Mouse (Mus musculus): Measurements from ENCODE around the gene Bco2.

The Bco2 gene

GRCm38 (mm10) chr9:50554241-50555093 lies 514 bp downstream of the Bco2 start, which contains the start of gene Il18:
TSS of gene Il18 (plus strand) at chr9:50554827.
- peak; percentile 67 for DNase-seq

- no peak for DNase-seq
These were observed 1.4 kb downstream of the Bco2 start for GRCm38 (mm10) chr9:50553547-50553946.

- DNase-seq: no peak
These were observed 2.8 kb downstream of the Bco2 start for GRCm38 (mm10) chr9:50552206-50552605.

DNA sequence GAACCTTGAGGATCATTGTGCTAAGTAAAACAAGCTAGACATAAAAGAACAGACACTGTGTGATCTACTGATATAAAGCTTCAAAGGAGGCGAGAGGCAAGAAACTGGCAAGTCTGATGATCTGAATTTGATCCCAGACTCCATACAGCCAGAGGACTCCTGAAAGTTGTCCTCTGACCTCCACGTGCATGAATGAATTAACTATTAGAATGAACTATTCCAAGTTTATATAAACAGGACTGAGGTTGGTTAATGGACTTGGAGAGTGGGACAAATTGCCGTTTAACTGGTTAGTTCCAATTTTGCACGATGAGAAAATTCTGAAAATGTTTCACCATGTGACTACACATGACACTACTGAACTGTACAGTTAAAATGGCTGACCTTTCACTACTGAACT lies 6.0 kb downstream of the Bco2 start:
- DNase-seq: no peak

- DNase-seq: no peak
These were observed 7.0 kb downstream of the Bco2 start for GRCm38 (mm10) chr9:50547859-50548478.

DNA sequence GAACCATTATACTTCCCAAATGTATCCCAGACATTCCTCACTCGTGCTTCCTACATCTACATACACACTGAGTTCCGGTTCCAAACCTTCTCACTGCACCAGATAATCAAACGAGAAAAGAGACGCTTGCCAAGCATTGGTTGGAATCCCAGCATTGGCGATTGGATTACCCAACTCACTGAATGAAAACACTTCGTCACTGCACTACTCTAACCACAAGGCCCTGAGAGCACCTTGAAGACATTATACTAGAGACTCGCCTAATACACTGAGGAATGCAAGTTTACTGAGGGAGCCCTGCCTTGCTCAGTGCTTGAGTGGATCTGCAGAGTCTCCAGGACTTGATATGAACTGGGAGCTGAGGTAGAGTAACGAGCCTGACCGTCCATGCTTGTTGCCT lies 12.6 kb downstream of the Bco2 start:
- DNase-seq: no peak

DNA sequence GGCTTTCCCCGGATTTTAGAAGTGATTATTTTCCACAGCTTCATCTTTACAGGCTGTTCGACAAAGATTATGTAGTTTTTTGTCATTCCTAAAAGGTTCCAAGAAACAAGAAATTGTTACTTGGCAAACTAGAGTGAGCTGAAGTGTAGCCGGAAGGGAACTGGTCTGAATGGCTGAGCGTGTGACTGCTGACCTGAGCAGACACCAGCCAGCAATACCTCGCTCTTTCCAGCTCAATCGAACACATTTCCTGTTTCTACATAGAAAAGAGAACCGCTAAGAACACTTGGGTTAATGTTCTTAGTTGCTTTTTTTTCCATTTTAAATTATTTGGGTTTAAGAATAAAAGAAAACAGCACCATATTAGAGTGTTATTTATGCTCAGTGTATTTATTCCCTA lies 14.8 kb downstream of the Bco2 start:
- DNase-seq: no peak

DNA sequence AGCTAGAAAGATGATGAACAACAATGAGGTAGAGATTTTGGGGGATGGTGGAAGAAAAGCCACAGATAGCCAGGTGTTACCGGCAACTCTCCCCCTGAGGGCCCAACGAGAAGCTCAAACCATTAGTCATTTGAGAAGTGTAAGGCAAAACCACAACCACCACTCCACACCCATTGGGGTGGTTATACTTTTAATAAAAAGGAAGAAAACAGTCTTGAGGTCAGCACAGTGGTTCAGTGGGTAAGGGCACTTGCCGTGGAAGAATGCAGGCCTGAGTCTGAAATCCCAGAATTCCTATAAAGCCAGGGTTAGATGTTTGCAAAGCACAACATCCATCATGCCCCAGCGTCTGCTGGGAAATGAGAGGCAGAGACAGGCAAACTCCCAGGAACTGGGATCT lies 17.7 kb downstream of the Bco2 start:
- no peak for DNase-seq

DNA sequence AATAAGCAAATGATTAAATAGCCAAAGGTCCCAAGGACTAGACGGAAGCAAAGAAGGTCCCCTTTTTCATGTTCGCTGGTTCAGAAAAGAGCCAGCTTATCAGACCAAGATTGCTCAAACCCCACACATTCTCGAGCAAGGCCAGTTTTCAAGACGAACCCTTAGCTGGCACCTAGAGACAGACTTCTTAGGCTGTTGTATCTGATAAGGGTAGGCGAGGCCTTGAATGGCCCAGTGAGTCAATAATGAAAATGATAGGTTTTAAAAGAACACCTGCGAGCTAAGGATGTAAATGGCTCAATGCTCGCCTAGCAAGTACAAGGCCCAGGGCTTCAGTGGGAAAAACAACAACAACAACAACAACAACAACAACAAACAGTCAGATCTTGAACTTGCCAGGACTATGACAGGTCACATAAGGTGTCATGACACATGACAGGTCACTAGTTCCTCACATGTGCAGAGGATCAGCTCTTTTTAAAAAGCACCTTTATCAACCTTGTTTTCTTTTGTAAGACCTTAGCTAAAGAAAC lies 18.3 kb downstream of the Bco2 start:
- DNase-seq: no peak

- no peak for DNase-seq
These were observed 19.1 kb downstream of the Bco2 start for GRCm38 (mm10) chr9:50535930-50536329.

GRCm38 (mm10) chr9:50533791-50534190 lies 21.2 kb downstream of the Bco2 start:
- no peak for DNase-seq

DNA sequence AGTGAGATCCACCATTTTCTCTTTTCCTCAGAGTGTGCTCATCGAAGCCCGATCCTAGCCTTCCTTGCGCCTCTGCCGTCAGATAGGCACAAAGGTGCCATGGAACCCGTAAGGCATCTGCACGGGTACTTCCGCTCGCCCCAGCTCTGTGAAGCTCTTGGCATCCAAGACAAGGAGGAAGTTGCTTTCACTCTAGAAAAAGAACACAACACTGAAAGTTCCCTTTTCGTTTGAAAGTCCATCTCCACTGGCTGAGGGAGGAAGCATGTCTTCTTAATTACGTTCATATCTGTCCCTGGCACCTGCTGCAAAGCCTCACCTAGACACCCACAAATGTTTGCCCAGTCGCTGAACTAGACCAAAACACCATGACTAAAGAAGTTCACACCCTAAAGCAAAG lies 21.7 kb downstream of the Bco2 start:
- DNase-seq: no peak

DNA sequence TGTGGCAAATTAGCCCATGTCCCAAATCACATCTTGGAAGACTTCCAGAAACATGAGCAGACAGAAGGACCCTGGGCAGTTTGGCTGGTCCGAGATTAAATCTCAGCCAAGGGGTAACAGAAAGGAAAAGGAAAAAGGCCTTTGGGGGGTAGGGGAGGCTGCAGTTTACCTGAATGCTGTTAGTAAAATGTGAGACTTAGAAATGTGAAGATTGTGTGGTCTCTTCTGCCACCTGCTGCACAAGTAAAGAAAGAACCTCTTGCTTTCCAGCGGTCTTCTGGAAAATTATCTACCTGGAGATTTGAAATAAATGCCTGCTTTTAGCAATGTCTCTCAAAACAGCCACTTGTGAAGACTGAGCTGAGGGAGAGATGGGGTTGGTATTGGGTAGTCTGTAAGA lies 24.1 kb downstream of the Bco2 start:
- peak; percentile 21 for DNase-seq

DNA sequence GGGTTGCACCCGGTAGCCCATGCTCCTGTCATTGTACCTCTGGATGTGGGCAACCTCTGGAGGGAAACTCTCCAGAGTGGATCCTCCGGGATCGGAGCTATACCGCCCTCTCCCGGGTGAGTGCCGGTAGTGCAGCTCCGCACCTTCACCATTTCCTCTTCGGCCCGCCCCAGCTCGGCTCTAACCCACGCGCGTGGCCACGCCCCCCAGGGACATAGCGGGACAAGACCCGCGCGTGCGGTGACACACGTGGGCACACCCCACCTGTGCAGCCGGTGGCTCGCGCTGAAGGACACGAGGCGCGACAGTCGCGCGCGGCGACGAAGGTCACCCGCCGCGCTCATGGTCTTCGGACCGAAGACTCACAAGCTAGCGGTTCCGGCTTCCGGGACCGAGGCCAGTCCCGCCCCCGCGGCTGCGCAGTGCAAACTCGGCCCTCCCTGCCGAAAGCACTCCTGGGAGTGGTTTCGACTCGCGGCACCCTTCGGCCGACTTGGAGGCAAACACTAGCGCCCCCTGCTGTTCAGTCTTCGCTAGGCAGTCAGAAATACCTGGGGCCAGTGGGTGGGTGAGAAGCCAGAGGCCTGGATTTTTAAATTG lies 26.6 kb downstream of the Bco2 start, which contains the start of gene Pts:
Pts (minus strand) TSS at position 432 of the 600 bp plus-strand sequence.
- DNase-seq: peak; percentile 100

DNA sequence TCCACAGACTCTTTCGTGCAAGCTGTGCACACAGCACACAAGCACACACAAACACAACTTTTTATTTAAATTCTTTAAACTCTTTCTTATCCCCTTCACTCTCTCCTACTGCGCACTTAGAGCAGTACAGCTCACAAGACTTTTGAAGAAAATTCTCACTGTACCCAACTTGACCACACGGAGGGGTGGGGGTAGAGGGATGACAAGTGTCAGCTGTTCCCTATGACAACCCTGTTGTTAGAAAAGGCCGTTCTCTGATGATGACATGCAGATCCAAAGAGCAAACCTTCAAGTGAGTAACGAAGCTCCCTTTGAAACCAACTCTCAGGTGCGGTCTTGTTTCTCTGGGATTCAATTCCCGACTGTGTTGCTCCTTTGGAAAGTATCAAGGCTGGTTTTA lies 27.1 kb downstream of the Bco2 start:
- no peak for DNase-seq

DNA sequence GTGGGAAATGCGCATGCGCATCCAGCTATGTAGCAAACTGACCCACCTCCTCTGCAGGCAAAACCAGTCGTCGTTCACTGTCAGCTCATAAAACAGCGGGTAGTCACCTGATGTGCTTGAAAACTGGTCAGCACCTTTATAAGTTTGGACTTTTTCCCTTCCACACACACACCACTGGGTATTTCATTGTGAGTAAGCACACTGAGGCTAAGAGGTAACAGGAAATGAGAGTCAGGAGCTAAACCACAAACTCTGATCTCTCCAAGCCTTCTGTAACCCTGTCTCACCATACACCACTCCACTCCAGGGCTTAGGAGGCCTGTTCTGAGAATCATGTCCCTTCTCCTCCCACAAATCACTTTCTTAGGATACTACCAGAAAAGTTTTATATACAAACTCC lies 29.4 kb downstream of the Bco2 start:
- no peak for DNase-seq

- DNase-seq: no peak
These were observed 30.0 kb downstream of the Bco2 start for GRCm38 (mm10) chr9:50524936-50525335.

DNA sequence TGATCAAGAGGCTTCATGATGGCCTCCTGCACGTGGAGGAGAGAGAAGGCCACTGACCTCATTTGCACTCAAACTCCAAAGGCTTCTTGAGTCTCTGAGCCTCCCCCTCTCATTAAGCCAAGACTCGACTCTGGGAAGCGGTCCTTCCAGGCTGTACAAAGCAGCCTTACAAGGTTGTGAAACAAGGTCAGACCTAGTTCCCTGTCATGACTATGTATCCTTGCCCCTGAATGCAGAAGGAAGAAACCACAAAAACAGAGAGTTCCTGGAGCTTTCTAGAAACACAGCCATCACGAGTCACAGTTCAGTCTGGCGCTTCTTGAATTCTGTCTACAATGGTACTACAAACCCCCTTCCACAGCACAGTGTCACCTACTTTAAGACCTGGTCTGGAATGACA lies 32.4 kb downstream of the Bco2 start:
- DNase-seq: no peak

- no peak for DNase-seq
These were observed 33.4 kb downstream of the Bco2 start for GRCm38 (mm10) chr9:50521562-50521961.

DNA sequence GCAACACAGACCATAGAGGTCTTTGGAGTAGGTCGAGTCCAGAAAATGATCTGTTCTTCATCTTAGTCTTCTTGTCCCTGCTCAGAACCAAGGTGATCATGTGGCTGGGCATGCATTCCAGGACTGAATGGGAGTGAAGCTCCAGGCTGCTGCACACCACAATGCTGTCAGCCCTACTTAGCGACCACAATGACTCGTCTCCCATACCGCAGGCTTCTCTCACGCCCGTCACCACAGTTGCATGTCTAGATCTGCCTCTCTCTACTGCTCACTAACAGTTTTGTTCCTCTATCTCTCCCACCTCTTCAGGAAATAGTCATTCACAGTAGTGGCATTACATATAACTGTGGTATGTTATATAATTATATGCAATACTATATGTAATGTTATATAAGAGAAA lies 34.2 kb downstream of the Bco2 start:
- no peak for DNase-seq

DNA sequence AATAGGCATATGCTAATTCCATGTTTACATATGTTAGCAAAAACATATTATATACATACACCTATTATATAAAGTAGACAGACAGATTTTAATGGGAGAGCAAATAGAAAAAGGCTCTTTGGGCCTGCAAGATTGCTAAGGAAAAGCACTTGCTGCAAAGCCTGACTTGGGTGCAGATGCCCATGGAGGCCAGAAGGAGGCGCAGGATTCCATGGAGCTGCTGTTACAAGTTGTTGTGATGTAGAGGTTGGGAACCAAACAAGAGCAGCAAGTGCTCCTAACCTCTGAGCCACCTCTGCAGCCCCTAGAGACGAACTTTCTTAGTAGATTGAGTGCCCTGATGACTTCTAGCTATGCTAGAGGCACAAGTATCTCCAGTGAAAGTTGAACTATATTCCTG lies 36.2 kb downstream of the Bco2 start:
- DNase-seq: peak; percentile 45

DNA sequence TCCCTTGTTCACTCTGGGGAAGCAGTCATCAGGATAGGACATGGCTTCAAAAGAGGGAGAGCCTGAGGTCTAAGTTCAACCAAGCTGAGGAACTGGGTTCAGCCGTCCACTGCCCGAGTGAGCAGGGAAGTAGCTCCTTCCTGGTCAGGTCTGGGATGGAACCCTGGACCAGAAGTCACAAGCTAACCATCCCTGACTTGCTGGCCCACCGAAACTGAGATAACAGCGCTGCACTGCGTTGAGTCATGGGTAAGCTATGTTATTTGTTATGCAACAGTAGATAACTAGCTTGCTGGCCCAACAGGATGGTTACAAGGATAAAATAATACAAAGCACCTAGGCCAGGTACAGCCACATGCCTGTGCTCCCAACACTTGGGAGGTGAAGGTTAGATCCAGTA lies 39.5 kb downstream of the Bco2 start:
- DNase-seq: no peak

DNA sequence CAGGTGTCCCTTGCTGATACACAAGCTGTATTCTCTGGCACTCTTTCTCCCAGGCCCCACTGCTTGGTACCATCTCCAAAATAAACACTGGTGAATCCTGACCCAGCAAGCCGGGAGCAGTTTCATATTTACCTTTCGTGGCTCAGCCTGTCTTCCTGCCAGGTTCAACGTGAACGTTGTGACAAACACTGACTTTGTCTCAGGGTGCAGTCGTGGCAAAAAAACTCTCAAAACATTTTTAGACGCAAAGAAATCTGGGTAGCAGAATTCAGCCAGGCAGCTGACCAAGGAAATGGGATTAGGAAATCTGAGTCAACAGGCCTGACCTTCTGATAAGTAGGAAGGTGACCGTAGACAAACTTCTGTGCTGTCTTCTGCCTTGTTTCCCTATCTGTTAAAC lies 47.4 kb downstream of the Bco2 start:
- no peak for DNase-seq

- no peak for DNase-seq
These were observed 49.6 kb downstream of the Bco2 start for GRCm38 (mm10) chr9:50505405-50505804.

All from embryo, embryonic 11 days (tissue).